Mouse (Mus musculus) myocyte (in vitro differentiated cells): Measurements from ENCODE around the gene Dock4.

Experiments
- CEBPB ChIP-seq: IDR thresholded peaks from 2 replicates; pipeline ENCODE4 v1.6.1; 2011; ENCODE audit warnings: mild to moderate bottlenecking, moderate library complexity; ENCODE audit not compliant: poor library complexity, insufficient read depth, severe bottlenecking
- MAX ChIP-seq: IDR thresholded peaks from one replicate; pipeline ENCODE4 v1.6.1; 2011; ENCODE audit warnings: low read depth, mild to moderate bottlenecking, control low read depth
- MYOD1 ChIP-seq, 3 experiments: IDR thresholded peaks; one replicate each; pipeline ENCODE4 v1.6.1; 2011; ENCODE audit warnings: control low read depth in 2 of 3, low read depth in 2 of 3, mild to moderate bottlenecking in 2 of 3, moderate library complexity in 1 of 3; ENCODE audit not compliant: insufficient read length in 2 of 3, control insufficient read depth in 1 of 3
- POLR2A ChIP-seq: IDR thresholded peaks from one replicate; pipeline ENCODE4 v1.6.1; 2011; ENCODE audit warnings: low read depth, mild to moderate bottlenecking, control low read depth, moderate library complexity; ENCODE audit not compliant: insufficient read length
- POLR2AphosphoS2 ChIP-seq: IDR thresholded peaks from one replicate; pipeline ENCODE4 v1.6.1; 2011; ENCODE audit warnings: low read depth, control low read depth; ENCODE audit not compliant: insufficient read length
- TCF12 ChIP-seq: IDR thresholded peaks from one replicate; pipeline ENCODE4 v1.6.1; 2011; ENCODE audit warnings: mild to moderate bottlenecking, control low read depth; ENCODE audit not compliant: poor library complexity, insufficient read depth, severe bottlenecking
- USF1 ChIP-seq: IDR thresholded peaks from one replicate; pipeline ENCODE4 v1.6.1; 2011; ENCODE audit warnings: low read depth, mild to moderate bottlenecking, control low read depth, moderate library complexity

DNA sequence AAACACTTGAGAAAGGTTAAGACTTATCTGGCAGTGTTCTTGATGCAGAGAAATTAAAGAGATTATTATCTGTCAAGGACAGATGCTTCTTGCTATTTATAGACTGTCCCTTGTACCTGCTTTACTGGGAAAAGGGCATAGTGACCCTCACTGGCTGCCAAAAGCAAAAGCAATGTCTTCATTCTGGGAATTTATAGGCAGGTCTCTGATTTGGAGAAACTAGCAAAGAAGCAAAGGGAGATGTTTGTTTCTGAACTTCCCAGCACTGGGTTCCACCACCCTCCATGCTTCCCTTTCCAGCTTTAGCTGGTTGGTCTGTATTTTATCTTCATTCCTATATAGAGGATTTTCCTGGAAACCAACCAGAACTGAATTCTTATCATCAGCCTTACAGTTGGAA is 225.0 kb downstream of the Dock4 start:
- TF ChIP-seq MYOD1 (IDR thresholded peaks at IDR 0.05; ENCODE audit: control insufficient read depth in 1 of 3, insufficient read length in 2 of 3, low read depth in 2 of 3) (no peak), POLR2A (no peak), MAX (no peak), USF1 (no peak), POLR2AphosphoS2 (no peak), TCF12 (no peak), CEBPB (no peak)
